Mouse (Mus musculus): Measurements from ENCODE around the gene Vcp. TPM values are rescaled to one million over a fixed set of nuclear protein-coding genes. Genes with fewer than 3 reads are reported as not detected.

The Vcp gene
- polyA plus RNA-seq, 1 experiment = 85.5 TPM

DNA sequence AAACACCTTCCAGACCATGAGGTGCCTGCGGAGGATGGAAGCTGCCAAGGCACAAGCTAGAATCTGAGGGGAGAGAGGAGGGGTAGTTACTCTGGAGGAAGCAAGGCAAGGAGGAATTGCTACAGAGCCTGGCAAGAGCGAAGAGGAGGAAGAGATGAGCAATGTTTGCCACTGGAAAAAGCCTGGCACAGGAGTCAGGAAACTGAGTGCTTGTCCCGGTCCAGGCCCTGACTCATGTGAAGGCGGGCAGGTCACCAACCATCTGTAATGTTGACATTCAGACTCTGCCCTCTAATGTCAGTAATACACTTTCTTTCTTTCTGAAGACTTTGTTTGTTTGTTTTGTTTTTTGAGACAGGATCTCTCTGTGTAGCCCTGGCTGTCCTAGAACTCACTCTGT lies 17.8 kb upstream of the Vcp start:
- no peaks in the 10 kb centered on the region for H3K27me3 ChIP-seq (ENCODE audit: control insufficient read depth, insufficient read depth, low read length)
- H3K27ac ChIP-seq (ENCODE audit: control insufficient read depth, insufficient read depth, low read depth, low read length) = no peak overlapping the region
- TF ChIP-seq POLR2A (IDR thresholded peaks at IDR 0.05; ENCODE audit: control insufficient read depth, low read depth, low read length) (no peak), CTCF (IDR thresholded peaks at IDR 0.05; ENCODE audit: control insufficient read depth, insufficient read depth, insufficient replicate concordance, low read depth, low read length) (no peak)
- no peaks in the 10 kb centered on the region; the same call in 1 of the 2 replicates for H3K36me3 ChIP-seq (ENCODE audit: control insufficient read depth, insufficient read depth, low read length)
- peaks cover 16% of the 10 kb centered on the region for H3K4me1 ChIP-seq (ENCODE audit: control insufficient read depth, insufficient read depth, low read length)
- no peak overlapping the region for H3K4me3 ChIP-seq (ENCODE audit: control insufficient read depth, low read depth, low read length)

DNA sequence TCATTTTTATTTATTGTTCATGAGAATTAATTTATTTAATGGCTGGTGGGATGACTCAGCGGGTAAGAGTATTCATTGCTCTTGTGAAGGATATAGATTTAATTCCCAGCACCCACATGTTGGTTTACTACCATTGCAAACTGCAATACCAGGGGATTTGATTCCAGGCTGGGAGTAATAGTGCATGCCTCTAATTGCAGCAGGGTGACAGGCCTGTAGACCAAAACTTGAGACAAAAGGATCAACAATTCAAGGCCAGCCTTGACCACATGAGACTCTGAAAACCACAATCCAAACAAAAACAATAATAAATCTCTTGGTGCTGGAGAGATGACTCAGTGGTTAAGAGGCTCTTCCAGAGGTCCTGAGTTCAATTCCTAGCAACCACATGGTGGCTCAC lies 11.8 kb upstream of the Vcp start:
- Histone ChIP-seq H3K4me3 (ENCODE audit: control insufficient read depth, low read depth, low read length) (no peak overlapping the region), H3K4me1 (ENCODE audit: control insufficient read depth, insufficient read depth, low read length) (peaks cover 12% of the 10 kb centered on the region), H3K27ac (ENCODE audit: control insufficient read depth, insufficient read depth, low read depth, low read length) (no peak overlapping the region), H3K36me3 (ENCODE audit: control insufficient read depth, insufficient read depth, low read length) (peaks cover 4% of the 10 kb centered on the region), H3K27me3 (ENCODE audit: control insufficient read depth, insufficient read depth, low read length) (no peaks in the 10 kb centered on the region)
- TF ChIP-seq CTCF (IDR thresholded peaks at IDR 0.05; ENCODE audit: control insufficient read depth, insufficient read depth, insufficient replicate concordance, low read depth, low read length) (no peak), POLR2A (IDR thresholded peaks at IDR 0.05; ENCODE audit: control insufficient read depth, low read depth, low read length) (no peak)

DNA sequence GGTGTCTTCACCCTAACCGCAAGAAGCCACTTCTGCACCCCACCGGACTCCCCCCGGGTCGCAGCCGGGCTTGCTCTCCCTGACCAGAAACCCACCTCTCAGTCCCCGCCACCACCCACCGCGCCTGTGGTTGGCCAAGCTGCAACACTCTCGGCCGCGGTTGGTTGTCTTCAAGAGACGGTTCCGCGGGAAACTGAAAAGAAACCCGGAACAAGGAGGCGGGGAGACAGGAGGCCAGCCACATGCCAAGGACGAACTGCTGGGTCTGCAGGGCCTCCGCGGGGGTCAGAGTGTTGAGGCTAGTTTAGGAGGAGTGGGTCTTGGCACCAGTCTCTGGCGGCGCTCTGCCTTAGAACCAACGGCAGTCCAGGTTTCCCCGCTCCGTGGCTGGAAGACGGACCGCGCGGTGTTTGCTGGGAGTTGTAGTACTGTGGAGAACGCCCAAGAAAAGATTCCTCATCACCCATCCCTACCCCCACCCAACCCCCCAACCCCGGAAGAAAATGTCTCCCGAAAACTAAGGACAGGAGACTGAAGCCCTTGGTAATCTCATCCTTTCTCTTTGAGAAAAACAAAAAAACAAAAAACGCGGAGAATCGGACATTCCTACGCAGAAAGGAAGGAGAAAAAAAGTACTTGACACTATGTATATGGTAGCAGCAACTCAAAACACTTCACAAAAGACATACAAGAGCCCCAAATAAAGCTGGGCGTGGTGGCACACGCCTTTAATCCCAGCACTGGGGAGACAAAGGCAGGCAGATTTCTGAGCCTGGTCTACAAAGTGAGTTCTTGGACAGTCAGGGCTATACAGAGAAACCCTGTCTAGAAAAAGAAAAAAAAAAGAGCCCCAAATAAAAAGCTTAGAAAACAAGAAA lies 10.1 kb upstream of the Vcp start, which contains the start of gene Fancg:
Fancg (minus strand) TSS at position 346 of the 878 bp plus-strand sequence.
- TF ChIP-seq POLR2A (IDR thresholded peaks at IDR 0.05; ENCODE audit: control insufficient read depth, low read depth, low read length) = peak; percentile 97
- TF ChIP-seq CTCF (IDR thresholded peaks at IDR 0.05; ENCODE audit: control insufficient read depth, insufficient read depth, insufficient replicate concordance, low read depth, low read length) = peak; percentile 11; the same call in 1 of the 2 replicates
- Histone ChIP-seq H3K4me3 (ENCODE audit: control insufficient read depth, low read depth, low read length) (peak within 1 kb of the TSS; percentile 100), H3K27ac (ENCODE audit: control insufficient read depth, insufficient read depth, low read depth, low read length) (peak within 1 kb of the TSS; percentile 100), H3K27me3 (ENCODE audit: control insufficient read depth, insufficient read depth, low read length) (no peaks in the 10 kb centered on the region), H3K36me3 (ENCODE audit: control insufficient read depth, insufficient read depth, low read length) (peaks cover 4% of the 10 kb centered on the region), H3K4me1 (ENCODE audit: control insufficient read depth, insufficient read depth, low read length) (peaks cover 12% of the 10 kb centered on the region)

DNA sequence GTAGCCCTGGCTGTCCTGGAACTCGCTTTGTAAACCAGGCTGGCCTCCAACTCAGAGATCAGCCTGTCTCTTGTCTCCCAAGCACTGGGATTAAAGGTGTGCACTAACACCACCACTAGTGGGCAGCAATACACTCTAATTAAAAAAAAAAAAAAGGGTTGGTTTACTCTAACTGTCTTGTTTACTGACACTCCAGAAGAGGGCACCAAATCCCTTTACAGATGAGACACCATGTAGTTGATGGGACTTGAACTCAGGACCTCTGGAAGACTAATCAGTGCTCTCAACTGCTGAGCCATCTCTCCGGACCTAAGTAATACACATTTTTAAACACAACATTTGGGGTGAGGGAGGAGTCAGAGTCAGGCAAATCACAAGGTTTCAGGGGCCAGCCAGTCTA lies 5.5 kb upstream of the Vcp start:
- Histone ChIP-seq H3K27me3 (ENCODE audit: control insufficient read depth, insufficient read depth, low read length) (no peaks in the 10 kb centered on the region), H3K4me1 (ENCODE audit: control insufficient read depth, insufficient read depth, low read length) (peaks cover 16% of the 10 kb centered on the region), H3K4me3 (ENCODE audit: control insufficient read depth, low read depth, low read length) (no peak overlapping the region), H3K36me3 (ENCODE audit: control insufficient read depth, insufficient read depth, low read length) (peaks cover 4% of the 10 kb centered on the region), H3K27ac (ENCODE audit: control insufficient read depth, insufficient read depth, low read depth, low read length) (no peak overlapping the region)
- no peak for TF ChIP-seq CTCF (IDR thresholded peaks at IDR 0.05; ENCODE audit: control insufficient read depth, insufficient read depth, insufficient replicate concordance, low read depth, low read length)
- TF ChIP-seq POLR2A (IDR thresholded peaks at IDR 0.05; ENCODE audit: control insufficient read depth, low read depth, low read length) = no peak

DNA sequence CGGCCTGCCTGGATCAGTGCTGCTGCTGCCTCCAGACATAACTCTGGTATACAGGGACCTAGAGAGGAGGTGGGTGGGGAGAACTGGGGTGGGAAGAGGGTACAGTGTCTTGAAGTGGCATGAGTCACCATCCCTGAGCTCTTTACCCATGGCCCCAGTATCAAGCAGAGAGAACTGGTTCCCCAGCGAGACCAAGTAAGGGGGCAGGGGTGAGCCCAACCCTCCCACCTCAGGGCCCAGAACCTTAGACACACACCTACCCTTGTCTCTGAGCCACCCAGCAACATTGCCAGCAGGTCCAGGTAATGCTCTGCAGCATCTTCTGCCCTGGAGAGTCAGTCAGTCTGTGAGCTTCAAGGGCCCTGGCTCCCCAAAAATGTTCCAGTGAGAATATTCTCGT lies 4.6 kb upstream of the Vcp start:
- TF ChIP-seq CTCF (IDR thresholded peaks at IDR 0.05; ENCODE audit: control insufficient read depth, insufficient read depth, insufficient replicate concordance, low read depth, low read length) (no peak), POLR2A (IDR thresholded peaks at IDR 0.05; ENCODE audit: control insufficient read depth, low read depth, low read length) (no peak)
- Histone ChIP-seq H3K27ac (ENCODE audit: control insufficient read depth, insufficient read depth, low read depth, low read length) (no peak overlapping the region), H3K4me3 (ENCODE audit: control insufficient read depth, low read depth, low read length) (no peak overlapping the region), H3K27me3 (ENCODE audit: control insufficient read depth, insufficient read depth, low read length) (no peaks in the 10 kb centered on the region), H3K36me3 (ENCODE audit: control insufficient read depth, insufficient read depth, low read length) (peaks cover 3% of the 10 kb centered on the region), H3K4me1 (ENCODE audit: control insufficient read depth, insufficient read depth, low read length) (peaks cover 18% of the 10 kb centered on the region)

DNA sequence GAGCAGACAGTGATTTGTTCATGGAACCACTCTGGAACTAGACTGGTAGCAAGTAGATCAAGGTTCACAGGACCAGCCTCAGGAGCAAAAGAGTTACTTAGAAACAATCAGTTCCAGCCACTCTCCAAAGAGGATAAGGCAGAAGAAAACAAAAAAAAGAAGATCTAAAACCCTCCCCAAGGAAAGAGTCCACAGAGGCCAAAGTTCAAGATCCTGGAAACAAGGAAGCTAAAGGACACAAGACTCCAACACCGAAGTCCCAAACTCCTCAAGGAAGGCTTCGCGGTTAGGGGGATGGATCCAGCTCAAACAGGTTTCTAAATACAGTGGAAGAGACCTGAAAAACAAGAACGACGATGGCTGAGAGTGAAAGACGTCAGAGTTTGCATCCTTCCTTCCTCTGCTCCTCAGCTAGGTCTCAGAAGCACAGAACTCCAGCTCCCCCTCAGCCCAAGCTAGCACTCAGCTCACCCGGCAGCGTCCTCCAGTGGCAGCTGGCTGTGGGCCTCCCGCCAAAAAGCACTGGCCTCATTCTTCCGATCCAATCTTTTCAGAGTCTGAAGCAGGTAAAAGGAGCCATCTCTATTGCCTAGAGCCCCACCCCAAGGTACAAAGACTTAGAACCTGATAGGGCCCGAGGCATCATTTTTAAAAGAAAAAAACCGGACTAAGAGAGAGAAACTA lies 2.6 kb upstream of the Vcp start:
- no peaks in the 10 kb centered on the region; the same call in 1 of the 2 replicates for H3K36me3 ChIP-seq (ENCODE audit: control insufficient read depth, insufficient read depth, low read length)
- H3K27ac ChIP-seq (ENCODE audit: control insufficient read depth, insufficient read depth, low read depth, low read length) = peak overlapping the region; percentile 92
- no peaks in the 10 kb centered on the region for H3K27me3 ChIP-seq (ENCODE audit: control insufficient read depth, insufficient read depth, low read length)
- peaks cover 10% of the 10 kb centered on the region for H3K4me1 ChIP-seq (ENCODE audit: control insufficient read depth, insufficient read depth, low read length)
- no peak overlapping the region; the same call in 1 of the 2 replicates for H3K4me3 ChIP-seq (ENCODE audit: control insufficient read depth, low read depth, low read length)
- TF ChIP-seq CTCF (IDR thresholded peaks at IDR 0.05; ENCODE audit: control insufficient read depth, insufficient read depth, insufficient replicate concordance, low read depth, low read length) (no peak), POLR2A (IDR thresholded peaks at IDR 0.05; ENCODE audit: control insufficient read depth, low read depth, low read length) (no peak)

DNA sequence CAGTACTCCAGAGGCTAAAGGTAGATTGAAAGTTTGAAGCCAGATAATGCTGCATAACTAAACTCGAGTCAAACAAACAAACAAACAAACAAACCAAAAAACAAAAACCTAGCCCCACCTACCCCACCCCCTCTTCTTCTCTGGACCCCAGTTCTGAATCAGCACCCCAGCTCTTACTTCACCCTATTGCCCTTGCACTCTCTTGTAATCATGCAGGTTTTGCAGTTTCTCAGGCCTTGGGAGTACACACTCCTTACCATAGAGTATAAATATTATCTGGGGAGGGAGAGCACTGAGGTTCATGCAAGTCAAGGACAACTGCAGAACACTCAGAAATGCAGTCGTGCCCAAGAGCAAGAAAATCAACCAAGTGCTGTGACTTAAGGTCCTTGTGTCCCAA lies 965 bp upstream of the Vcp start:
- H3K27me3 ChIP-seq (ENCODE audit: control insufficient read depth, insufficient read depth, low read length) = no peaks in the 10 kb centered on the region
- peaks cover 10% of the 10 kb centered on the region for H3K4me1 ChIP-seq (ENCODE audit: control insufficient read depth, insufficient read depth, low read length)
- no peak for TF ChIP-seq POLR2A (IDR thresholded peaks at IDR 0.05; ENCODE audit: control insufficient read depth, low read depth, low read length)
- no peak for TF ChIP-seq CTCF (IDR thresholded peaks at IDR 0.05; ENCODE audit: control insufficient read depth, insufficient read depth, insufficient replicate concordance, low read depth, low read length)
- H3K36me3 ChIP-seq (ENCODE audit: control insufficient read depth, insufficient read depth, low read length) = no peaks in the 10 kb centered on the region; the same call in 1 of the 2 replicates
- peak overlapping the region; percentile 47; the same call in 1 of the 2 replicates for H3K27ac ChIP-seq (ENCODE audit: control insufficient read depth, insufficient read depth, low read depth, low read length)
- peak overlapping the region; percentile 1; the same call in 1 of the 2 replicates for H3K4me3 ChIP-seq (ENCODE audit: control insufficient read depth, low read depth, low read length)
